Mouse (Mus musculus) gastrocnemius, postnatal 4 days (tissue): ENCODE data around the gene Alkbh7. TPM values are rescaled to one million over a fixed set of nuclear protein-coding genes. Genes with fewer than 3 reads are reported as not detected.

Source experiments
- DNase-seq, 2 experiments: peaks; one replicate each; pipeline ENCODE4 v3.0.0; 2021 to 2022; ENCODE audit warnings: low spot score in 2 of 2, mixed read lengths in 2 of 2
- total RNA-seq, 2 experiments: library from RNA; stranded (reverse); gene quantifications; 2 replicates each; pipeline ENCODE4 v1.2.3; 2021

Alkbh7 gene
- total RNA-seq, 2 experiments from 2014 or later = 36.6 to 37.0 TPM

DNA sequence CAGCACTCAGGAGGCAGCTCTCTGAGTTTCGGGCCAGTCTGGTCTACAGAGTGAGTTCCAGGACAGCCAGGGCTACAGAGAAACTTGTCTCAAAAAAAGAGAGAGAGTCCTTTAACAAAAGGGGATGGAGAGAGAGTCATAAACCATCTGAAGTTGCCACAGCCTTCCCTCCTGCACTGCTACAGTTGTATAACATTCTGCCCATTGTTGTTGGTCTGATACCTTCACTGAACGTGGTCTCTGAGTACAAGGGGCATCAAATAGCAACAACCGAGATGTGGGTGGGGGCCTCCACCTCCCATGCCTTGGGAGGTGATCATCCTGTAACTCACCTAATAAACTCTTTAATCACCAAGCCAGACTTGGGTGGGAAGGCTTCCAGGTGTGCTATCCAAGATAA is 11.5 kb upstream of the Alkbh7 start:
- peak in 1 of 2 experiments; percentile 7 for DNase-seq

DNA sequence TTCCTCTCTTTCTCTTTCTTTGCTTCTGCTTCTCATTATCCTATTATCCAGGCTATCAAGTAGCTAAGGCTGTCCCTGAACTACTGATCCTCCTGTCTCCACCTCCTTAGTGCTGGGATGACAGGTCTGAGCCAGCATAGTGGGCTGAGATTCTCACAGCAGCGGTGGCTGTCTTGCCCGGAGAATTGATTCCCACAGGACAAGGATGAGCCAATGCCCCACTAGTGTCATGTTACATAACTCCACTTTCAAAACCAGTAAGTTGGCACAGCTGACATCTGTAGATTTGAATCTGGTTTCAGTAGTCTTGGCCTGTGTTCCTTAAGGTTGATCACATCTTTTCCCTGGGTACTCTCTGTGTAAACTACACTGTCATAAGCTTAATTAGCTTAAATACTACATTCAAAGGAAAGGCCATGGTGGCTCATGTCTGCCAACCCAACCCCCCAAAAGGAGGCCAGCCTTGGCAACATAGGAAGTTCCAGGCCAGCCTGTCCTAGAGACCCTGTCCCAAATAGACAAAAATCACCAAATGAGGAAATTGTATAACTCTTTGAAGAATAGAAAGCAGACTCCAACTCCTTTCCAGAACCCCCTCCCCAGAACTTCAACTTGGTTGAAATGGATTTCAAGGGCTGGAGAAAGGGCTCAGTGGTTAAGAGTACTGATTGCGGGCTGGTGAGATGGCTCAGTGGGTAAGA is 10.9 kb upstream of the Alkbh7 start:
- peak in 1 of 2 experiments; percentile 5 for DNase-seq

- DNase-seq = peak in 1 of 2 experiments; percentile 10
Measured at GRCm38 (mm10) chr17:56988441-56988840, 8.7 kb upstream of the Alkbh7 start.

GRCm38 (mm10) chr17:56988921-56989430 is 8.2 kb upstream of the Alkbh7 start:
- DNase-seq = peak in 1 of 2 experiments; percentile 4

DNA sequence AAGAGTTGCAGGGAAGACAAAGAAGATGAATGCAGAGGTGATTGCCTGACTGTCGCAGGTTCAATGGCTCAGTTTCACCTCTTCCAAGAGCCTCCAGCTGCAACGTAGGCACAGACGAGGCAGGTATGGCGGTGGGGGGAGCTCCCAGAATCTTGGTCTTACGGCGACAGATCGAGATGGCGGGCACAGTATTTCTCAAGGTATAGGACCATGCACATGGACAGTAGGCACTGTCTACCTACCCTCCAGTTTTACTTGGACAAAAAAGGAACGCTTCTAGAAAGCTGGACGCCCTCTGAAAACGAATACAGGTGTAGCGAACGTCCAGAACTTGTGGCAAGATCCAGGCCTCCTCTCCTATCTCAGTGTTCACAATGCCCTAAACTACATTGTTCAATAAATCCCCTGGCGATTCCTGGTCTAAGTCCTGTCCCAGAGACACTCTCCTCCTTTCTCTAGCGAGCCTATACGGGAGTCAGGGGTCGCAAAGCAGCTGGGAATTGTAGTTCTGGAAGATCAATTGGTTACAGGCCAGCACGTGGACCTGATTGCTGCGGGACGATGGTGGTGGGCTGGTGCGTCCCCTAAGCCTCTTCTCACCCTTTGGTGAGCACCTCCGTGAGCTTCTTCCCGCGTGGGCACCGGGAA is 7.5 kb upstream of the Alkbh7 start:
- DNase-seq = peak in 1 of 2 experiments; percentile 41

- DNase-seq = peak; percentile 77 to 90
Measured at GRCm38 (mm10) chr17:56990115-56990746, 6.9 kb upstream of the Alkbh7 start, which contains the start of gene Clpp. Gene Clpp, plus strand, starts transcription at chr17:56990305.

- peak in 1 of 2 experiments; percentile 12 for DNase-seq
Measured at GRCm38 (mm10) chr17:56990966-56991365, 6.2 kb upstream of the Alkbh7 start.

DNA sequence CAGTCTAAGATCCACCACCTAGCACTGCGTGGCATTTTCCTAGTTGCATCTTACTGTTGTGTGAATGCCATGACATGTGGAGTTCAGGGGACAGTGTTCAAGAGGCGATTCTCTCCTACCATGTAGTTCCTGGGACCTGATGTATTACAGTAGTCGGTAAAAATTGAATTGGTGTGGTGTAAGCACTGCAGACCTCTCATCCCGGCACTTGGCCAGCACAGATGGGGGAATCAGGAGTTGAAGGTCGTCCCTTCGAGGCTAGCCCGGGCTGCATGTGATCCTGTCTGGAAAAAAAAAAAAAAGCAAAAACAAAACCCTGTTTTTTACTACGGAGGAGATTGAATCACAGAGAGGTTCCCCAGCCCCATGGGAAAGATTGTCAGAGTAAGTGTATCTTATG is 2.1 kb upstream of the Alkbh7 start:
- no peak for DNase-seq

DNA sequence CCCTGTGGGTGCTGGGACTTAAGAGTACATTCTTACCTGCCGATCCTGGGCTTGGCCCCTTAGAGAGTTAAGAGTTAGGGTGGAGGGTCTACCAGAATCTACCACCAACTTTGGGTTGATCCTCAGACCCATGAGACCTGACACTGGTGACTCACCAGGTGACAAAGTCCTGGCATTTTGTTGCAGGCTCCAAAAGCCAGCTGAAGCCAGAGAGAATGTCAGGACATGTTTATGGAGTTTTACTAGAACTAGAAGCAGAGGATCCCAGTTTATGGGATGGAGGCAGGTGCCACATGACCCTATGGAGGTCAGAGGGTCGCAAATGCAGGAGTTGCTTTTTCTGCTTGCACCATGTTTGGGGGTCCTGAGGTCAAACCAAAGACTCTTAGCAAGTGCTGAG is 633 bp upstream of the Alkbh7 start:
- no peak for DNase-seq

DNA sequence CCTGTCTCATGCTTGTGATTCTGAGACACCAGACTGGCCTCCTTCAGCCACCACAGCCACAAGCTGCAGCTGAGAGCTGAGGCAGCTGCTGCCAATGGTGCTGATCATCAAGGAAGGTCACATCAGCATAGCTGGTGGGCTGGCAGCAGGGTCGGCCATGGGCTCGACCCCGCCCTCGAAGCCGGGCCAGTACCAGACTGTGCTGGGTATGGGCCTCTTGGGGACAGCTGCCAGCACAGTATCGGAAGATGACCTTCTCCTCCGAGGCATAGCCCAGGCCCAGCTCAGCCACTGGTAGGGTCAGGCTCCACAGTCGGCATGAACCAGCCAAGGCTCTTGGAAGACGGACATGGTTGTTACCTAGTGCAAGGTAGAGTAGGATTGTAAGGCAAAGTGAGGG is 2.3 kb downstream of the Alkbh7 start:
- DNase-seq = no peak

GRCm38 (mm10) chr17:56999968-57000609 is 3.0 kb downstream of the Alkbh7 start, which contains the start of gene Pspn:
Gene Pspn, minus strand, starts transcription at chr17:57000018.
- DNase-seq = no peak

DNA sequence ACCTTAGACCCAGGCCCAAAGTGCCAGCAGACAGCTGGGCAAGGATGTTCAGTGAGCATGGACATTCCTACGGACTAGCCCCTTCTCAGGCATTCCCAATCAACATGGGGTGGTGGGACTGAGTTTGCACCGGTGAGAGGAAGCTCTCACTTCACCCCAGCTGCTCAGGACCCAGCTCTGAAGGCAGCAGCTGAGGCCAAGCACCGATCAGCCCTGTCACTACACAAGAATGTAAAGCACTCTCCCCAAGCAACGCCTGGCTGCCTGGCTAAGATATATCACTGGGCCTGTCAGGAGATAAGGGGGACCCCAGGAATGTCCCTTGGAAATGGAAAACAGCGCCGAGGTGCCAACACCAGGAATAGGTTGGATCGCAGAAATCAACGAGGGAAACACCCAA is 4.1 kb downstream of the Alkbh7 start:
- no peak for DNase-seq

- DNase-seq = no peak
Measured at GRCm38 (mm10) chr17:57003994-57004393, 6.9 kb downstream of the Alkbh7 start.

GRCm38 (mm10) chr17:57007137-57007905 is 10.2 kb downstream of the Alkbh7 start:
- no peak for DNase-seq

GRCm38 (mm10) chr17:57010911-57011235 is 13.7 kb downstream of the Alkbh7 start:
- peak in 1 of 2 experiments; percentile 37 for DNase-seq

- DNase-seq = peak; percentile 78 to 90
Measured at GRCm38 (mm10) chr17:57011236-57012141, 14.3 kb downstream of the Alkbh7 start, which contains the start of the genes Gtf2f1 and Gm17949. Gene Gtf2f1, minus strand, starts transcription at chr17:57011288. Gene Gm17949, plus strand, starts transcription at chr17:57011469.

DNA sequence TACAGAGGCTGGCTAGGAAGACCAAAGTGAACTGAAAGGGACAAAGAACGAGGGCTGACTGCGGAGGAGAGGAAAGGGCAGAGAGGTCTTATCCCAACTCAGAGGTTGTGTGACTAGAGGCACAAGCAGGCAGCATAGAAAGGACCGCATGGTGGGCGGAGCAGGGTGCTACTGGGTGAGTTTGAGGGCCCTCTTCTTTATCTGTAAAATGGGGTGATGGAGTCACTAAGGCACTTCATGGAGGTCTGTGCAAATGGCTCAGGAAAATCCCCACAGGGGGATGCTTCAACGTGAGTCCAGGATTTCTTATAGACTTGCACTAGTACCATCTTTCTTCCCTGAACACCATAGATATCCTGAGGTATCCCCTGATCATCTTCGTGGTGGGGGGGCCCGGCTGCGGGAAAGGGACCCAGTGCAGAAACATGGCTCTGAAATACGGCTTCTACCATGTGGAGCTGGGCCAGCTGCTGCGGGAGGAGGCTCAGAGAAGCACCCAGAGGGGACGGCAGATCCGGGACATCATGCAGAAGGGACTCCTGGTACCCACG is 15.2 kb downstream of the Alkbh7 start:
- DNase-seq = no peak

GRCm38 (mm10) chr17:57019693-57020092 is 22.6 kb downstream of the Alkbh7 start:
- no peak for DNase-seq

DNA sequence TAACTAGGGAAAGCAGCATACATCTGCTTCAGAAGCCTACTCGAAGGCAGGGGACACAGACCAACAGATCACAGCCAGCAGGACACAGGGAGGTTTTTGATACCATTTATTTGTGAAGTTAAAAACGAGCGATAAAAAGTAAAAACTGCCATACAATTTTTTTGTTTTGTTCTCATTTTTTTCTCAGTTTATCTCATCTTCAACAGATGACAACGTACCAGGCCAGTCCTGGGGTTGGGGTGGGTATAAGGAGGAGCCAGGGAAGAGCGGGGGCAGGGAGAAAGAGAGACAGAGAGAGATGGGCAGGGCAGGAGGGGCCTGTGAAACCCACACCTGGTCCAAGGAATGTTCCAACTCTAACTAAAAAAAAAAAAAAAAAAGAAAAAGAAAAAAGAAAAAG is 23.8 kb downstream of the Alkbh7 start:
- no peak for DNase-seq
